Mouse (Mus musculus) liver, adult 2 months (tissue): Measurements from ENCODE around the gene Rbfox3. TPM values are rescaled to one million over a fixed set of nuclear protein-coding genes. Genes with fewer than 3 reads are reported as not detected.

Experiments used
- DNase-seq: peaks from one replicate; pipeline ENCODE4 v3.0.0-alpha.2; 2011; ENCODE audit warnings: low read depth, low spot score; ENCODE audit errors: extremely low read depth
- H3K27ac ChIP-seq: fragments of 200-500 bp; replicated peaks from 2 replicates; pipeline ENCODE4 v1.5.1; 2012; ENCODE audit warnings: low read depth, mild to moderate bottlenecking, control low read depth, inconsistent platforms, low read length; ENCODE audit not compliant: insufficient read depth
- H3K27me3 ChIP-seq: fragments of 200-500 bp; 2 replicates; pipeline ENCODE4 v1.6.1; 2012; ENCODE audit warnings: mild to moderate bottlenecking, moderate library complexity, low read length, inconsistent platforms; ENCODE audit not compliant: control insufficient read depth, insufficient read depth
- H3K36me3 ChIP-seq: fragments of 200-500 bp; 2 replicates; pipeline ENCODE4 v1.6.1; 2012; ENCODE audit warnings: low read length, inconsistent platforms; ENCODE audit not compliant: control insufficient read depth, insufficient read depth
- H3K4me1 ChIP-seq: fragments of 200-500 bp; 2 replicates; pipeline ENCODE4 v1.6.1; 2011; ENCODE audit warnings: low read length; ENCODE audit not compliant: control insufficient read depth, insufficient read depth
- H3K4me3 ChIP-seq: fragments of 200-500 bp; 2 replicates; pipeline ENCODE4 v1.5.1; 2011; ENCODE audit warnings: low read depth, mild to moderate bottlenecking, control low read depth, low read length, moderate library complexity; ENCODE audit not compliant: insufficient read depth
- H3K79me2 ChIP-seq: fragments of 200-500 bp; 2 replicates; pipeline ENCODE4 v1.6.1; 2012; ENCODE audit warnings: inconsistent platforms, mild to moderate bottlenecking, low read length, moderate library complexity; ENCODE audit not compliant: control insufficient read depth, insufficient read depth
- H3K9ac ChIP-seq: fragments of 200-500 bp; 2 replicates; pipeline ENCODE4 v1.6.1; 2012; ENCODE audit warnings: low read depth, mild to moderate bottlenecking, control low read depth, inconsistent platforms, low read length
- CTCF ChIP-seq: fragments of 200-500 bp; IDR thresholded peaks from 2 replicates; pipeline ENCODE4 v1.5.1; 2011; ENCODE audit warnings: low read depth, low read length, control low read depth
- POLR2A ChIP-seq: fragments of 200-500 bp; IDR thresholded peaks from 2 replicates; pipeline ENCODE4 v1.6.1; 2011; ENCODE audit warnings: low read length, control low read depth; ENCODE audit not compliant: insufficient read depth; ENCODE audit errors: extremely low read depth
- WGBS: fragments of 180-500 bp; shearing (Covaris S2); methylation state at CpG from one replicate; pipeline ENCODE4 v1.1.7; 2018; 5-methylcytosine and 5-hydroxymethylcytosine counted together
- polyA plus RNA-seq: library from polyadenylated mRNA; depleted of rRNA; stranded (reverse); fragments of >200 nt; gene quantifications from 2 replicates; pipeline ENCODE4 v1.2.3, GENCODE M21; 2012
- total RNA-seq: library from RNA; depleted of rRNA; stranded (reverse); fragments of >200 nt; gene quantifications from 2 replicates; pipeline ENCODE4 v1.2.3, GENCODE M21; 2014

Gene Rbfox3
- total and polyA plus RNA-seq, 2 experiments: 0.28 to 0.44 TPM

DNA sequence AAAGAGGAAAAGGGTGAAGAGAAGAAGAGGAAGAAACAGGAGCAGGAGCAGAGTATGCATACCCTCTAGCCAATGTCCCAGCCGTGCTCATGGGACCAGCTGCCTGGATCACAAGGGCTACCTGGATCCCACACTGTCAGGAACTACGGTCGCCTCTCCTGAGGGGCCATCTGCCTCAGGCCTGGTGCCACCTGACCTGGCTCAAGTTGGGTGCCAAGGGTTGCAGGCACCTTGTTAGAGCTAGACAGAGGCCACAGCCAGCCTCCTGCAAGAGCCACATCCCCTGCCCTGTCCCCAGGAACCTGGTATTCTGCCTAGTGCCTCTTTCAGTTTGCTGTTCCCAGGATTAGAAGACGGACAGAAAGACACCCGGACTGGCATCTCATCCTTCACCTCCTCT is 347.5 kb downstream of the Rbfox3 start:
- H3K27ac ChIP-seq: no peak overlapping the region
- TF ChIP-seq CTCF: no peak
- TF ChIP-seq POLR2A: no peak

DNA sequence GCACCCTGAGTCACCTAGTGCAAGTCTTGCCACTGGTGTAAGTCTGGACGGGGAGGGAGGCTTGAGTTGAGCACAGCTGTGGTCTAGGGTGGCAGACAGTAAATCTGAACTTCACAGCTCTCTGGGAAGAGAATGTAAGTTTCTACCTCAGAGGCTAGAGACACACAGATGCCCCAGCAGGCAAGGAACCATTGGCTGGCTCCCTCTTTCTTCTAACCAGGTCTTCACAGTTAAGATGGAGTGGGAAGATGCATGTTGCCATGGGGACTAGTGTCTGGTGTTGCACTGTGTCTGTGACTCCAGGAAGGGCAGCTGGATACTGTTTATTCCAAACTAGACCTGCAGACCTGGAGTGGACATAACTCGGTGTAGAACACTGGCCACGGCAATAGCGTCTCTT is 348.6 kb downstream of the Rbfox3 start:
- Histone ChIP-seq H3K36me3 (no peaks in the 10 kb centered on the region), H3K27me3 (no peaks in the 10 kb centered on the region), H3K4me3 (no peak overlapping the region), H3K27ac (no peak overlapping the region), H3K9ac (no peak overlapping the region), H3K79me2 (no peaks in the 10 kb centered on the region), H3K4me1 (no peaks in the 10 kb centered on the region)
- TF ChIP-seq CTCF (no peak), POLR2A (no peak)
- WGBS: 65% methylated on average over 4 of the region's 4 CpGs
- no peak for DNase-seq

More for the DNA sequence above, 347.5 kb downstream of the Rbfox3 start:
- Histone ChIP-seq H3K4me3 (no peak overlapping the region), H3K79me2 (no peaks in the 10 kb centered on the region), H3K4me1 (no peaks in the 10 kb centered on the region), H3K36me3 (no peaks in the 10 kb centered on the region), H3K27me3 (no peaks in the 10 kb centered on the region), H3K9ac (no peak overlapping the region)
- 76% methylated on average over 5 of the region's 5 CpGs for WGBS
- DNase-seq: no peak

DNA sequence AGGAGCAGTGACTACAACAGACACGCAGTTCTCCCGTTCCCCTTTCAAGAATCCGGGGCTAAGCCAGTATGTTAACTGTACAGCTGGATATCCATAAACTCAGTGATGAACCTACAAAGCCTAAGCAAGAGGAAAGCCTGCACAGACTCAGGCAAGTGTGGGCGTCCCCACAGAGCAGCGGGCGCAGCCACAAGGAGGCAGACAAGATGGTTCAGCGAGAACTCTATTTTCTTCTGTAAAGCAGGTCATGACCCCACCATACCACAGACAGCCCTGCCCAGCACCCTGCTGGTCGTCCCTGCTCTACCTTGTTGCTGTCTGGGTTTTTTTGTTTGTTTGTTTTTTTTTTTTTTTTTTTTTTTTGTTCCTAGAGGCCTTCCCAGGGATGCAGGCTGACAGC is 353.2 kb downstream of the Rbfox3 start:
- H3K4me3 ChIP-seq: no peak overlapping the region
- no peaks in the 10 kb centered on the region for H3K4me1 ChIP-seq
- no peak overlapping the region for H3K9ac ChIP-seq
- H3K79me2 ChIP-seq: no peaks in the 10 kb centered on the region
- no peak overlapping the region for H3K27ac ChIP-seq
- 59% methylated on average over 8 of the region's 8 CpGs for WGBS
- H3K27me3 ChIP-seq: peaks cover 6% of the 10 kb centered on the region; the same call in 1 of the 2 replicates
- no peaks in the 10 kb centered on the region for H3K36me3 ChIP-seq
- TF ChIP-seq POLR2A (no peak), CTCF (no peak)
- DNase-seq: no peak

DNA sequence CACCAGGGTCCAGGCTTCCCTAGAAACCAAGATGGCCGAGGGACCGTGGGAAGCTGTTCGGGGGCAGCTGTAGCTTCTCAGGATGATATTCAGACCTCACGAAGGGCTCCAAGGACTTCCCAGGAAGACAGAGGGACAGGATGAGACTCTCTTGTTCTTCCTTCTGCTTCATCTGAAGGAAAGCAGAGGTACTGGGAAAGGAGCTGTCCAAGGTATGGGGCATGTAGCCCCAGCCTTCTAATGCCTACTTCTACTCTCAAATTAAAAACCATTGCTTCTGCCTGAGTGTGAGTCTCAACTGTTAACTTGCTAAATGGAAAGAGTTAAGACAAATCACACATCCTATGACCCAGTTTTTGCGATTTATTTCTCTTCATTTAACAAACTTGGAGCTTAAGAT is 355.8 kb downstream of the Rbfox3 start:
- H3K79me2 ChIP-seq: no peaks in the 10 kb centered on the region
- WGBS: 57% methylated on average over 5 of the region's 5 CpGs
- no peak for DNase-seq
- H3K4me3 ChIP-seq: no peak overlapping the region
- no peak overlapping the region for H3K9ac ChIP-seq
- no peak overlapping the region for H3K27ac ChIP-seq
- H3K4me1 ChIP-seq: no peaks in the 10 kb centered on the region
- peaks cover 6% of the 10 kb centered on the region; the same call in 1 of the 2 replicates for H3K27me3 ChIP-seq
- TF ChIP-seq POLR2A: no peak
- no peak for TF ChIP-seq CTCF
- no peaks in the 10 kb centered on the region for H3K36me3 ChIP-seq

GRCm38 (mm10) chr11:118554542-118554941 is 356.9 kb downstream of the Rbfox3 start:
- TF ChIP-seq POLR2A: no peak
- TF ChIP-seq CTCF: no peak
- peaks cover 6% of the 10 kb centered on the region; the same call in 1 of the 2 replicates for H3K27me3 ChIP-seq
- H3K27ac ChIP-seq: no peak overlapping the region
- H3K36me3 ChIP-seq: no peaks in the 10 kb centered on the region
- no peak overlapping the region for H3K9ac ChIP-seq
- no peaks in the 10 kb centered on the region for H3K4me1 ChIP-seq
- no peak for DNase-seq
- WGBS: 28% methylated on average over 4 of the region's 4 CpGs
- no peak overlapping the region for H3K4me3 ChIP-seq
- H3K79me2 ChIP-seq: no peaks in the 10 kb centered on the region

- Histone ChIP-seq H3K4me1 (no peaks in the 10 kb centered on the region), H3K27ac (no peak overlapping the region), H3K27me3 (peaks cover 6% of the 10 kb centered on the region; the same call in 1 of the 2 replicates), H3K36me3 (no peaks in the 10 kb centered on the region), H3K9ac (no peak overlapping the region), H3K4me3 (no peak overlapping the region), H3K79me2 (no peaks in the 10 kb centered on the region)
- TF ChIP-seq POLR2A: no peak
- no peak for TF ChIP-seq CTCF
- WGBS: 48% methylated on average over 4 of the region's 4 CpGs
- no peak for DNase-seq
These were observed 357.5 kb downstream of the Rbfox3 start for GRCm38 (mm10) chr11:118553926-118554325.
